Mouse (Mus musculus) MEL (cell line): ENCODE results near the gene Kitl. TPM values are rescaled to one million over a fixed set of nuclear protein-coding genes. Genes with fewer than 3 reads are reported as not detected.

ENCODE experiments used
- DNase-seq: peaks from one replicate; pipeline ENCODE4 v3.0.0; 2011; ENCODE audit warnings: low read depth, low spot score
- H3K27ac ChIP-seq: 2 replicates; pipeline ENCODE4 v1.5.1; 2012; ENCODE audit warnings: low read depth, mild to moderate bottlenecking, control low read depth, low read length, moderate library complexity; ENCODE audit not compliant: control insufficient read depth
- H3K27me3 ChIP-seq, 2 experiments: fragments of 150-350 bp in 1 of 2; sonication (generic) in 1 of 2; 2 replicates each; pipeline ENCODE4 v1.6.1; 2012; ENCODE audit warnings: low read length in 2 of 2, mild to moderate bottlenecking in 2 of 2, improper control_type of control experiment in 1 of 2, moderate library complexity in 1 of 2; ENCODE audit not compliant: insufficient read depth in 2 of 2, control insufficient read depth in 1 of 2
- H3K36me3 ChIP-seq, 2 experiments: 2 replicates each; pipeline ENCODE4 v1.6.1; 2012 to 2014; ENCODE audit warnings: low read length in 2 of 2, improper control_type of control experiment in 1 of 2, inconsistent platforms in 1 of 2, mild to moderate bottlenecking in 1 of 2; ENCODE audit not compliant: insufficient read depth in 2 of 2, control insufficient read depth in 1 of 2
- H3K4me1 ChIP-seq, 2 experiments: fragments of 150-350 bp in 1 of 2; sonication (generic) in 1 of 2; 2 replicates each; pipeline ENCODE4 v1.6.1; 2012; ENCODE audit warnings: low read length in 2 of 2, improper control_type of control experiment in 1 of 2, mild to moderate bottlenecking in 1 of 2; ENCODE audit not compliant: insufficient read depth in 2 of 2, control insufficient read depth in 1 of 2
- H3K4me3 ChIP-seq, 2 experiments: fragments of 150-350 bp in 1 of 2; sonication (generic) in 1 of 2; 2 replicates each; pipeline ENCODE4 v1.5.1; 2012; ENCODE audit warnings: low read depth in 2 of 2, low read length in 2 of 2, mild to moderate bottlenecking in 2 of 2, moderate library complexity in 2 of 2, control low read depth in 1 of 2, improper control_type of control experiment in 1 of 2; ENCODE audit not compliant: control insufficient read depth in 1 of 2, insufficient read depth in 1 of 2
- H3K79me2 ChIP-seq: 2 replicates; pipeline ENCODE4 v1.6.1; 2012; ENCODE audit warnings: mild to moderate bottlenecking, low read length, moderate library complexity; ENCODE audit not compliant: control insufficient read depth, poor library complexity, insufficient read depth
- H3K9ac ChIP-seq: 2 replicates; pipeline ENCODE4 v1.6.1; 2012; ENCODE audit warnings: low read depth, mild to moderate bottlenecking, control low read depth, low read length, moderate library complexity; ENCODE audit not compliant: control insufficient read depth, poor library complexity, severe bottlenecking
- H3K9me3 ChIP-seq: fragments of 150-350 bp; sonication (generic); replicated peaks from 2 replicates; pipeline ENCODE4 v1.6.1; 2012; ENCODE audit warnings: mild to moderate bottlenecking, low read length, improper control_type of control experiment, moderate library complexity; ENCODE audit not compliant: insufficient read depth
- BHLHE40 ChIP-seq: IDR thresholded peaks from 2 replicates; pipeline ENCODE4 v1.6.1; 2012; ENCODE audit warnings: low read depth, mild to moderate bottlenecking, inconsistent platforms, low read length, improper control_type of control experiment, borderline replicate concordance
- CHD1 ChIP-seq: IDR thresholded peaks from 2 replicates; pipeline ENCODE4 v1.6.1; 2012; ENCODE audit warnings: low read depth, mild to moderate bottlenecking, inconsistent platforms, low read length, improper control_type of control experiment
- CHD2 ChIP-seq: IDR thresholded peaks from 2 replicates; pipeline ENCODE4 v1.6.1; 2011; ENCODE audit warnings: low read length, improper control_type of control experiment
- E2F4 ChIP-seq: IDR thresholded peaks from 2 replicates; pipeline ENCODE4 v1.6.1; 2011; ENCODE audit warnings: low read depth, low read length, improper control_type of control experiment, borderline replicate concordance
- EP300 ChIP-seq, 2 experiments: IDR thresholded peaks; 2 replicates each; pipeline ENCODE4 v1.6.1; 2011; ENCODE audit warnings: improper control_type of control experiment in 2 of 2, low read length in 2 of 2, low read depth in 1 of 2, mild to moderate bottlenecking in 1 of 2
- GABPA ChIP-seq: IDR thresholded peaks from 2 replicates; pipeline ENCODE4 v1.6.1; 2012; ENCODE audit warnings: low read depth, mild to moderate bottlenecking, inconsistent platforms, low read length, improper control_type of control experiment, moderate library complexity
- HCFC1 ChIP-seq: IDR thresholded peaks from 2 replicates; pipeline ENCODE4 v1.6.1; 2012; ENCODE audit warnings: low read depth, mild to moderate bottlenecking, inconsistent platforms, low read length, improper control_type of control experiment, moderate library complexity
- JUND ChIP-seq: IDR thresholded peaks from 2 replicates; pipeline ENCODE4 v1.6.1; 2011; ENCODE audit warnings: low read depth, mild to moderate bottlenecking, improper control_type of control experiment, low read length
- MAX ChIP-seq: IDR thresholded peaks from 2 replicates; pipeline ENCODE4 v1.6.1; 2011; ENCODE audit warnings: low read length, improper control_type of control experiment
- NELFE ChIP-seq: IDR thresholded peaks from 2 replicates; pipeline ENCODE4 v1.6.1; 2011; ENCODE audit warnings: low read depth, low read length, improper control_type of control experiment
- NRF1 ChIP-seq: IDR thresholded peaks from 2 replicates; pipeline ENCODE4 v1.6.1; 2014; ENCODE audit warnings: low read depth, mild to moderate bottlenecking, inconsistent platforms, low read length, improper control_type of control experiment, moderate library complexity; ENCODE audit not compliant: poor library complexity, insufficient read depth, severe bottlenecking
- POLR2A ChIP-seq, 2 experiments: IDR thresholded peaks; 2 replicates each; pipeline ENCODE4 v1.6.1; 2011 to 2012; ENCODE audit warnings: low read length in 2 of 2, mild to moderate bottlenecking in 2 of 2, control low read depth in 1 of 2, improper control_type of control experiment in 1 of 2, low read depth in 1 of 2, moderate library complexity in 1 of 2; ENCODE audit not compliant: control insufficient read depth in 1 of 2, insufficient read depth in 1 of 2, poor library complexity in 1 of 2
- POLR2AphosphoS5 ChIP-seq: IDR thresholded peaks from 2 replicates; pipeline ENCODE4 v1.6.1; 2012; ENCODE audit warnings: low read depth, borderline replicate concordance, mild to moderate bottlenecking, inconsistent platforms, low read length, moderate library complexity, mixed read lengths
- SIN3A ChIP-seq: IDR thresholded peaks from 2 replicates; pipeline ENCODE4 v1.6.1; 2012; ENCODE audit warnings: low read length, improper control_type of control experiment, inconsistent platforms
- TAL1 ChIP-seq: IDR thresholded peaks from 2 replicates; pipeline ENCODE4 v1.6.1; 2012; ENCODE audit warnings: mild to moderate bottlenecking, inconsistent platforms, low read length, moderate library complexity, mixed read lengths
- TCF12 ChIP-seq: IDR thresholded peaks from 2 replicates; pipeline ENCODE4 v1.6.1; 2014; ENCODE audit warnings: low read depth, mild to moderate bottlenecking, inconsistent platforms, low read length, improper control_type of control experiment, moderate library complexity
- UBTF ChIP-seq: IDR thresholded peaks from 2 replicates; pipeline ENCODE4 v1.6.1; 2012; ENCODE audit warnings: low read depth, mild to moderate bottlenecking, inconsistent platforms, low read length, improper control_type of control experiment, moderate library complexity, borderline replicate concordance; ENCODE audit not compliant: insufficient read depth
- USF1 ChIP-seq: IDR thresholded peaks from 2 replicates; pipeline ENCODE4 v1.6.1; 2014; ENCODE audit warnings: low read depth, mild to moderate bottlenecking, inconsistent platforms, low read length, improper control_type of control experiment, moderate library complexity
- USF2 ChIP-seq, 2 experiments: IDR thresholded peaks; 2 replicates each; pipeline ENCODE4 v1.6.1; 2011 to 2012; ENCODE audit warnings: improper control_type of control experiment in 2 of 2, low read length in 2 of 2, borderline replicate concordance in 1 of 2, inconsistent platforms in 1 of 2, low read depth in 1 of 2, mild to moderate bottlenecking in 1 of 2; ENCODE audit not compliant: insufficient read depth in 1 of 2
- ZC3H11A ChIP-seq: IDR thresholded peaks from 2 replicates; pipeline ENCODE4 v1.6.1; 2012; ENCODE audit warnings: low read depth, mild to moderate bottlenecking, inconsistent platforms, low read length, improper control_type of control experiment
- polyA plus RNA-seq, 2 experiments: library from polyadenylated mRNA; stranded (reverse) in 1 of 2; unstranded in 1 of 2; fragments of >175 nt in 1 of 2; fragments of >200 nt in 1 of 2; gene quantifications; 2 replicates each; pipeline versions ENCODE4 v1.2.1 to v1.2.4; 2012; ENCODE audit warnings: low replicate concordance in 2 of 2, low read depth in 1 of 2; ENCODE audit not compliant: insufficient read length in 2 of 2, insufficient read depth in 1 of 2, missing spikeins in 1 of 2
- total RNA-seq: library from RNA; depleted of rRNA; stranded (reverse); fragments of 300-350 nt; gene quantifications from 2 replicates; pipeline ENCODE4 v1.2.3, GENCODE M21; 2012

Gene Kitl
- total and polyA plus RNA-seq, 3 experiments, result not detected

GRCm38 (mm10) chr10:100043748-100044147 is 28.3 kb downstream of the Kitl start:
- no peaks in the 10 kb centered on the region for H3K4me1 ChIP-seq
- H3K27ac ChIP-seq, result no peak overlapping the region
- H3K36me3 ChIP-seq, result no peaks in the 10 kb centered on the region
- H3K4me3 ChIP-seq, result no peak overlapping the region
- TF ChIP-seq TCF12, result no peak
- TF ChIP-seq POLR2A (IDR thresholded peaks at IDR 0.05; ENCODE audit: control insufficient read depth in 1 of 2, insufficient read depth in 1 of 2, low read depth in 1 of 2, low read length in 2 of 2, poor library complexity in 1 of 2), result no peak
- TF ChIP-seq EP300 (IDR thresholded peaks at IDR 0.05; ENCODE audit: low read depth in 1 of 2, low read length in 2 of 2), result no peak
- TF ChIP-seq TAL1, result no peak
- no peaks in the 10 kb centered on the region for H3K79me2 ChIP-seq
- no peak overlapping the region for H3K9ac ChIP-seq
- DNase-seq, result no peak
- no peaks in the 10 kb centered on the region for H3K9me3 ChIP-seq
- H3K27me3 ChIP-seq, result no peaks in the 10 kb centered on the region

- Histone ChIP-seq H3K9ac (no peak overlapping the region), H3K36me3 (no peaks in the 10 kb centered on the region), H3K4me3 (no peak overlapping the region), H3K79me2 (no peaks in the 10 kb centered on the region), H3K4me1 (no peaks in the 10 kb centered on the region), H3K9me3 (no peaks in the 10 kb centered on the region), H3K27me3 (no peaks in the 10 kb centered on the region), H3K27ac (no peak overlapping the region)
- TF ChIP-seq ZC3H11A (no peak), NELFE (no peak), GABPA (no peak), NRF1 (no peak), SIN3A (no peak), USF1 (no peak), HCFC1 (no peak), BHLHE40 (no peak), MAX (no peak), USF2 (IDR thresholded peaks at IDR 0.05; ENCODE audit: borderline replicate concordance in 1 of 2, insufficient read depth in 1 of 2, low read depth in 1 of 2, low read length in 2 of 2) (no peak), JUND (no peak), E2F4 (no peak), UBTF (no peak), POLR2AphosphoS5 (no peak), CHD2 (no peak), TAL1 (no peak), CHD1 (no peak), TCF12 (no peak)
- DNase-seq, result no peak
Observed at GRCm38 (mm10) chr10:100044153-100044552, 28.7 kb downstream of the Kitl start.
